ENCODE assay signal across 18 mouse cellular contexts in the genomic region with DNA sequence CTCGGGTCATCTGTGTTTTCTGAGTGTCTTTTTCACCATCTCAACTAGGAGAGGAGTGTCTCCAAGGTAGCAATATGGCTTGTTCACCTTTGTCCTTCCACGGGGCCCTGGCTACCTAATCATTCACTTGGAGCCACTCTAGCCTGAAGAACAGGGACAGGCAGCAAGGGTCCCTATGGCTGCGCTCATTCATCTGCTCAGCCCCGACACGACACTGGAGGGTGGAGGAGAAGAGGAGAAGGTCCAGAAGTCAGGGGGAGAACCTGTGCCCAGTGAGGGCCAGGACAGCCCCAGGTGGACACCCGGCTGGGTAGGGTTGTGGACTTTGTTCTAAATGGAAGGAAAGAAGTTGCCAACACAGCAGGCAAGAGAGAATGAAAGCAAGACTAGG. TPM values are rescaled to one million over a fixed set of nuclear protein-coding genes. Genes with fewer than 3 reads are reported as not detected.
DNase-seq lines count a peak whose midpoint lies in the region; ATAC-seq and TF ChIP-seq lines count a peak whose summit lies in the region.
"Had no signal": no experiment of that assay in that cellular context is flagged by ENCODE, and none has a peak within 500 bp of the region (broad histone marks: within the 10 kb centered on the region; RNA-seq: fewer than 3 reads in every experiment).

No protein-coding gene starts in this region.

- peaks cover 25% of the 10 kb centered on the region; the same call in 1 of the 2 replicates for H3K27me3 ChIP-seq in heart, postnatal 0 days (ENCODE audit: control insufficient read depth, insufficient read depth, low read length)

- peaks cover 2% of the 10 kb centered on the region; the same call in 1 of the 2 replicates for H3K4me1 ChIP-seq in heart, postnatal 0 days (ENCODE audit: control insufficient read depth, insufficient read depth)
- H3K4me1 ChIP-seq in brown adipose tissue, adult 24 weeks (ENCODE audit: control insufficient read depth, insufficient read depth, insufficient read length, low read length): no peaks in the 10 kb centered on the region

- no peak for DNase-seq in heart, postnatal 0 days (ENCODE audit: low spot score)
- no peak for DNase-seq in heart, postnatal 25 days (ENCODE audit: low spot score)
- DNase-seq in kidney, adult 8-10 months: peak; percentile 65 to 70
- peak; percentile 67 to 70 for DNase-seq in kidney, postnatal 36 days
- no peak for DNase-seq in urinary bladder, postnatal 36 days (ENCODE audit: low spot score in 2 of 2)
- no peak for DNase-seq in ovary, postnatal 14 days (ENCODE audit: low spot score)

- intact Hi-C loops in heart, postnatal 25 days (cut with DNase I): no loop called here

- no peak for ATAC-seq in heart, postnatal 0 days (ENCODE audit: insufficient read depth, low read depth)
- ATAC-seq: activated CD4-positive, CD25-positive, alpha-beta regulatory T cell, adult 4 months had no signal

- no peaks in the 10 kb centered on the region for H3K9me3 ChIP-seq in heart, postnatal 0 days (replicated peaks; ENCODE audit: control insufficient read depth, low read length)

- 70% methylated on average over 6 of the region's 6 CpGs for WGBS in heart, postnatal 0 days

- TF ChIP-seq EP300 in heart, postnatal 0 days (IDR thresholded peaks at IDR 0.05; ENCODE audit: low read depth): no peak

- H3K4me2 ChIP-seq in heart, postnatal 0 days (ENCODE audit: low read depth, low read length): no peak overlapping the region
- H3K4me2 ChIP-seq: hindbrain, embryonic 14.5 days had no signal

- H3K4me3 ChIP-seq in heart, postnatal 0 days (ENCODE audit: low read depth, low read length): no peak overlapping the region
- H3K4me3 ChIP-seq in brown adipose tissue, adult 24 weeks (ENCODE audit: insufficient read depth, low read depth, low read length): no peak overlapping the region

- H3K9ac ChIP-seq in heart, postnatal 0 days (replicated peaks; ENCODE audit: low read depth, low read length): no peak overlapping the region
- H3K9ac ChIP-seq: forebrain, postnatal 0 days; hindbrain, embryonic 14.5 days had no signal

- TF ChIP-seq CTCF in heart, postnatal 0 days (IDR thresholded peaks at IDR 0.05; ENCODE audit: low read depth): no peak

- no peaks in the 10 kb centered on the region for H3K36me3 ChIP-seq in heart, postnatal 0 days (replicated peaks; ENCODE audit: control insufficient read depth, insufficient read depth, low read length)

- peak overlapping the region; percentile 58 for H3K27ac ChIP-seq in heart, postnatal 0 days (ENCODE audit: low read depth)
- peak overlapping the region; percentile 11; the same call in 1 of the 2 replicates for H3K27ac ChIP-seq in brown adipose tissue, adult 24 weeks (replicated peaks; ENCODE audit: low read depth, low read length)
- H3K27ac ChIP-seq: hindbrain, embryonic 14.5 days had no signal

RNA-seq across cellular contexts. Expression of gene Adam15, which starts 5.7 kb away (rescaled TPM):
- 99.0 and 115 TPM in 2 replicates for total RNA-seq in heart, postnatal 0 days (2014; rRNA removed; ENCODE audit: low replicate concordance)
- polyA plus RNA-seq in heart, postnatal 0 days (2015; fragmentation: Nextera tagmentation; extraction: Ambion mirVana): 72.3 and 82.2 TPM in 2 replicates
- 10 to 100 TPM; 52.7 to 68.7 TPM for total RNA-seq in heart, postnatal 25 days (2021)
- polyA plus RNA-seq in brown adipose tissue, adult 24 weeks (2012; ENCODE audit: insufficient read depth, insufficient read length, missing spikeins): 28.5 and 31.3 TPM in 2 replicates

RNA-seq across cellular contexts. Expression of gene Dcst2, which starts 6.3 kb away (rescaled TPM):
- total RNA-seq in heart, postnatal 0 days (2014; rRNA removed; ENCODE audit: low replicate concordance): 0.39 TPM in 1 of 2 replicates, not detected in the other
- polyA plus RNA-seq in heart, postnatal 0 days (2015; fragmentation: Nextera tagmentation; extraction: Ambion mirVana): 0.07 TPM in 1 of 2 replicates, not detected in the other
- total RNA-seq in heart, postnatal 25 days (2021): not detected
- polyA plus RNA-seq in brown adipose tissue, adult 24 weeks (2012; ENCODE audit: insufficient read depth, insufficient read length, missing spikeins): 1.2 and 1.6 TPM in 2 replicates
- total RNA-seq: gastrocnemius, adult 18-20 months; liver, adult 2 months; megakaryocyte, adult 5-6 weeks; midbrain, postnatal 0 days had no signal
- polyA plus RNA-seq: embryonic facial prominence, embryonic 14.5 days; heart, embryonic 16.5 days; liver, adult 2 months had no signal

RNA-seq across cellular contexts. Expression of gene Dcst1, which starts 9.5 kb away (rescaled TPM):
- total RNA-seq in heart, postnatal 0 days (2014; rRNA removed; ENCODE audit: low replicate concordance): 0.50 TPM in 1 of 2 replicates, not detected in the other
- 0.10 and 0.29 TPM in 2 replicates for polyA plus RNA-seq in heart, postnatal 0 days (2015; fragmentation: Nextera tagmentation; extraction: Ambion mirVana)
- total RNA-seq in heart, postnatal 25 days (2021): not detected
- 0.75 TPM in 1 of 2 replicates, not detected in the other for polyA plus RNA-seq in brown adipose tissue, adult 24 weeks (2012; ENCODE audit: insufficient read depth, insufficient read length, missing spikeins)
- total RNA-seq: forebrain, postnatal 0 days; gastrocnemius, adult 18-20 months; layer of hippocampus, postnatal 25 days; left cerebral cortex, postnatal 25 days; liver, adult 2 months; megakaryocyte, adult 5-6 weeks had no signal

RNA-seq across cellular contexts. Expression of gene Efna4, which starts 17.7 kb away (rescaled TPM):
- 2.7 and 7.2 TPM in 2 replicates for total RNA-seq in heart, postnatal 0 days (2014; rRNA removed; ENCODE audit: low replicate concordance)
- 2.6 and 3.5 TPM in 2 replicates for polyA plus RNA-seq in heart, postnatal 0 days (2015; fragmentation: Nextera tagmentation; extraction: Ambion mirVana)
- total RNA-seq in heart, postnatal 25 days (2021): under 1 TPM; 0.31 to 0.47 TPM
- 1.3 TPM in 1 of 2 replicates, not detected in the other for polyA plus RNA-seq in brown adipose tissue, adult 24 weeks (2012; ENCODE audit: insufficient read depth, insufficient read length, missing spikeins)
- total RNA-seq: gastrocnemius, adult 18-20 months; liver, adult 2 months had no signal

RNA-seq across cellular contexts. Expression of gene Efna3, which starts 32.7 kb away (rescaled TPM):
- not detected in 2 replicates for total RNA-seq in heart, postnatal 0 days (2014; rRNA removed; ENCODE audit: low replicate concordance)
- 0.12 and 0.44 TPM in 2 replicates for polyA plus RNA-seq in heart, postnatal 0 days (2015; fragmentation: Nextera tagmentation; extraction: Ambion mirVana)
- total RNA-seq in heart, postnatal 25 days (2021): under 1 TPM in 1 of 2 experiments, not detected in 1; 0.31 TPM
- 0.44 TPM in 1 of 2 replicates, not detected in the other for polyA plus RNA-seq in brown adipose tissue, adult 24 weeks (2012; ENCODE audit: insufficient read depth, insufficient read length, missing spikeins)
- total RNA-seq: gastrocnemius, adult 18-20 months; liver, adult 2 months; megakaryocyte, adult 5-6 weeks had no signal
- polyA plus RNA-seq: activated CD4-positive, CD25-positive, alpha-beta regulatory T cell, adult 4 months; liver, adult 2 months had no signal

Comparison
In these comparisons a context has a peak if more than half of its experiments do, and no peak if none do; other contexts are left out.
1. DNase-seq: peak in kidney, adult 8-10 months (2 of 2) and kidney, postnatal 36 days (2 of 2); none in heart, postnatal 0 days (single experiment), heart, postnatal 25 days (single experiment), urinary bladder, postnatal 36 days (0 of 2) and ovary, postnatal 14 days (single experiment).